Mouse (Mus musculus): ENCODE data around the gene Shmt2.

Shmt2 gene

GRCm38 (mm10) chr10:127522088-127522581 is at the start of gene Shmt2:
Gene Shmt2 (minus strand): TSS chr10:127522444.
- DNase-seq: peak; percentile 84 to 88

- DNase-seq: no peak
Observed at GRCm38 (mm10) chr10:127570937-127571641, 48.8 kb upstream of the Shmt2 start.

GRCm38 (mm10) chr10:127570384-127570783 is 48.1 kb upstream of the Shmt2 start:
- DNase-seq: no peak

GRCm38 (mm10) chr10:127569450-127569849 is 47.2 kb upstream of the Shmt2 start:
- peak; percentile 76 to 80 for DNase-seq

- DNase-seq: peak; percentile 57 to 59
Observed at GRCm38 (mm10) chr10:127566553-127567326, 44.5 kb upstream of the Shmt2 start.

- no peak for DNase-seq
Observed at GRCm38 (mm10) chr10:127564301-127564700, 42.1 kb upstream of the Shmt2 start.

- no peak for DNase-seq
Observed at GRCm38 (mm10) chr10:127563840-127564239, 41.6 kb upstream of the Shmt2 start.

GRCm38 (mm10) chr10:127561145-127561544 is 38.9 kb upstream of the Shmt2 start:
- no peak for DNase-seq

GRCm38 (mm10) chr10:127557397-127557796 is 35.2 kb upstream of the Shmt2 start:
- DNase-seq: no peak

GRCm38 (mm10) chr10:127555703-127556102 is 33.5 kb upstream of the Shmt2 start:
- peak; percentile 48 to 53 for DNase-seq

GRCm38 (mm10) chr10:127549892-127550291 is 27.6 kb upstream of the Shmt2 start:
- DNase-seq: no peak

GRCm38 (mm10) chr10:127548236-127548635 is 26.0 kb upstream of the Shmt2 start:
- DNase-seq: no peak

- DNase-seq: no peak
Observed at GRCm38 (mm10) chr10:127546505-127546904, 24.3 kb upstream of the Shmt2 start.

GRCm38 (mm10) chr10:127544375-127544774 is 22.1 kb upstream of the Shmt2 start:
- DNase-seq: no peak

- no peak for DNase-seq
Observed at GRCm38 (mm10) chr10:127543916-127544315, 21.7 kb upstream of the Shmt2 start.

- DNase-seq: peak; percentile 55 to 56
Observed at GRCm38 (mm10) chr10:127542720-127543119, 20.5 kb upstream of the Shmt2 start.

- peak; percentile 63 to 66 for DNase-seq
Observed at GRCm38 (mm10) chr10:127542084-127542483, 19.8 kb upstream of the Shmt2 start.

- DNase-seq: no peak
Observed at GRCm38 (mm10) chr10:127541510-127541909, 19.3 kb upstream of the Shmt2 start.

- DNase-seq: peak; percentile 87 to 89
Observed at GRCm38 (mm10) chr10:127537854-127538583, 15.8 kb upstream of the Shmt2 start.

- peak; percentile 66 to 72 for DNase-seq
Observed at GRCm38 (mm10) chr10:127536586-127537314, 14.5 kb upstream of the Shmt2 start.

- DNase-seq: no peak
Observed at GRCm38 (mm10) chr10:127534929-127535384, 12.7 kb upstream of the Shmt2 start.

Data from cerebellum, adult 18-20 months (tissue).